Mouse (Mus musculus) testis, postnatal 10 days (tissue): ENCODE measurements around the gene Nat9.

Source experiments
- DNase-seq: peaks from one replicate; pipeline ENCODE4 v3.0.0; 2021; ENCODE audit warnings: low spot score

Nat9 gene

DNA sequence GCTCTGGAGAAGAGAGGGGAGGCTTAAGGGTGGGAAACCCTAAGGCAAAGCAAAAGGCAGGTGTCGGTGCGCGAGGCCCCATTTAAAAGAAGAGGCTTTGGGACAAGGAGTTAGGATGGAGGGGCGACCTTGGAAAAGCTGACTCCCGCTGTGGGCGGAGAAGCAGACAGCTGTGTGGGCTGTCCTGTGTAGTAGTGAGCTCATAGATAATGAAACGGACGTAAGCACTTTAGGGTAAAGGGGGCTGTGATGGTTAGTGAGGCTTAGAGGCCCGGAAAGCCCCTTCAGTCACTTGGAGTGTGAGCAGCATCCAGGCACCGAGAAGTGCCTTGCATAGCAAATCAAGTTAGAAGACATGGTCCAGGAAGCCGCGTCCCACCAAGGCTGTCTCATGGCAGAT is at the start of gene Nat9:
TSS of gene Nat9 (minus strand) at position 167 of the 400 bp plus-strand sequence.
- no peak for DNase-seq

DNA sequence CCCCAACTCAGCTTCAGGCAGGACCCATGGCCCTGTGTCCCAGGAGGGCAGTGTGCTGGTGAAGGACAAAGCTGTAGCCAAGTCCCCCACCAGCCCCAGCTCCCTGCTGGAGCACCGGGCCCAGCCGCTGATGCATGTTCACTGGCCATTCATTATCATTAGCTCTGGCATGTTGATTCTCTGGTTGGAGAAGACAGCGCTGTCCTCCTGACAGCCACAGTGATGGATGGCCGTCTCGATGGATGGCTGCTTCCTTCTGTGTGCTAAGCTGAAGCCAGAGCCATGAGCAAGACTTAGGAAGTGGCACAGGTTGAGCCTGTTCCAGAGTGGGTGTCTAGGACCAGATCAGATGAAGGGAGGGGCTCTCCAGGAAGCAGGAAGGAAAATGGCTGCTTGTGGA is 48.9 kb upstream of the Nat9 start:
- no peak for DNase-seq

DNA sequence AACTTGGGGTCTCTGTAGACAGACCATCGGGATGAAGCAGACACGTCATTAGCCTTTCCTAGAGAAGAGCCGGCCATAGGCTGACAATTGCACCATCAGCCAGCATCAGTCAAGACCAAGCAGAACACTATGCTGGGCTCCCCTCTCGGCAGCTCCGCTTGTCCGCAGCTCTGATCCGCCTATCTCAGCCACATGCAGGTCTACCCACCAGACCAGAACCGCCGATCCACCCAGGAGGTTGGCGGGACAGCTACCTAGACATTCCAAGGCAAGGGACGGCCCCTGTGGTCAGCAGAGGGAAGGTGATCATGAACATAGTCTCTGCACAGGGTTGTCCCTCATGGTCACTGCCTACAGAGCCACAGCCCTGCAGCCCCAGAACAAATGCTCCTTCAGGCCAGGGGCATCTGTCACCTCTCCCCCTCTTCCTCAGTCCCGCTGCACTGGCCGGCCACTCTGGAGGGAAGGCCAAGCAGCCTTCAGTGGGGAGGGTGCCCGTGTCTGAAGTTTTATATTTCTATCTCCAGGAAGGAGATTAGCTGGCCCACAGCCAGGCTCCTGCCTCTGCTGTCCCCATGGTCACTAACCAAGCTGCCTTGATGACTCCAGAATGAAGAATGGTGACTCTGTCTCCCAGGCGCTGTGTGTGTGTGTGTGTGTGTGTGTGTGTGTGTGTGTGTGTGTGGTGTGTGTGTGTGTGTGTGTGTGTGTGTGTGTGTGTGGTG is 46.8 kb upstream of the Nat9 start:
- peak; percentile 70 for DNase-seq

DNA sequence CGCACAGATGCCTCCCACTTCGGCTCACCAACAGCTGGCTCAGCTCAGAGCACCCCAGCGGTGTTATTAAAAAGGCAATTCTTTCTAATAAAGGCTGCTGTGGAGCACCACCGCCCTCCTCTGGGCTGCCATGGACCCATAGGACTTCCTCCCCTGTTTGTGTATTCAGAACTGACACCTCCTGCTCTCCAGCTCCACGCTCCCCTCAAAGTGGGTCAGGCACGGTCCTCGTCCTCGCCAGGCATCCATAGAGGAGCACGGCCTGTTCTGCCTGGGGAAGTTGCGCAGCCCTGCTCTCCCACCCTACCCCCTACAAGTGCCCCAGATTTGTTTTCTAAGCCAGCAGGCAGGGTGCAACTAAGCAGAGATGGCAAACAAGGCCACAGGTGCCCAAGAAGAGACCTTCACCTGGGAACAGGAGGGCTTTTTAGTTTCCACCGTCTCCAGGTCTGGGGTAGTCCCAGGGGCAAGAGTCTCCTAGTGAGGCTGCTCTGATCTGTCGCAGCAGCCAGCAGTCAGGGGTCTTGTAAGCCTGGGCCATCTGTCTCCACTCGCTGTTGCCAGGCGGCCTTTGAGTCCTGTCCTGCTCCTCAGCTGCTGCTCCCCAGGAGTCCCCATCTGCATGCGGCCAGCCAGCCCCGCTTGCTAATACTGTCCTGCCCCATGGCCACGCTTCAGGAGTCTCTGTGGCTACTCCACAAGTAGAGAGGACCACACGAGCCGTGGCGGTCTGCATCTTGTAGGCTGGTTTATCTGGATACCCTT is 46.0 kb upstream of the Nat9 start:
- no peak for DNase-seq

DNA sequence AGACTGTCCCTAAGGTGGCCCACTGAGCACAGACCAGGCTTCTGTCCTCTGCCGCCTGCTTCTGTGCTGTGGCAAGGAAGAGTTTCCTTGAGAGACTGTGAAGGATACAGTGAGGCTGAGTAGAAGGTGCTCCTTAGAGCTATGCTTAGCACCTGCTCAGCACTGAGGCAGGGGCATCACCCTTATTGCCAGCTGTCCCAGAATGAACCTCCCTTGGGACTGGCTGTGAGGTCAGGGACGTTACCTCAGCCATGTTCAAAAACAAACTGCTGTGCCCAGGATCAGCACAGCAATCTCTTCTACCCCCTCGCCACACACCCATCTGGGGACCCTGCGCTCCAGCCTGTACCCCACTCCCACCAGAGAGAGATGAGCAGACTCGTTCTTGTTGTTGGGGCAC is 45.2 kb upstream of the Nat9 start:
- DNase-seq = no peak

DNA sequence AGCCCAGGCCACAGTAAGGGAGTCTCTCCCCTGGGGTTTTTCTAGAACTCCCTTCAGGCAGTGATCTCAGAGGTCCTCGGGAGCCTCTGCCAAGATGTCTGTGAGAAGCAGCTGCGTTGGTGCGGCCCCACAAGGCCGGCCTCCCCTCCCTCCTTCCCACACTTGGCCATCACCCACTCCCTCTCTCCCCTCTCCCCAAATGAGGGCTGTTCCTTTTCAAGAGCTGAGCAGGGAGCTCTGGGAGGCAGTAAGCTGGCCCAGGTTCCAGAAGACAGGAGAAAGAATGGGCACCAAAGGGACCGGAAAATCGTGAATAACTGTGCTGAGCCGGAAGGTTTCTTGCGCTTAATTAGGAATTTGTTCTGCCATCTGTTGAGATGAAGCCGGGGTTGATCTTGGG is 44.3 kb upstream of the Nat9 start:
- no peak for DNase-seq

DNA sequence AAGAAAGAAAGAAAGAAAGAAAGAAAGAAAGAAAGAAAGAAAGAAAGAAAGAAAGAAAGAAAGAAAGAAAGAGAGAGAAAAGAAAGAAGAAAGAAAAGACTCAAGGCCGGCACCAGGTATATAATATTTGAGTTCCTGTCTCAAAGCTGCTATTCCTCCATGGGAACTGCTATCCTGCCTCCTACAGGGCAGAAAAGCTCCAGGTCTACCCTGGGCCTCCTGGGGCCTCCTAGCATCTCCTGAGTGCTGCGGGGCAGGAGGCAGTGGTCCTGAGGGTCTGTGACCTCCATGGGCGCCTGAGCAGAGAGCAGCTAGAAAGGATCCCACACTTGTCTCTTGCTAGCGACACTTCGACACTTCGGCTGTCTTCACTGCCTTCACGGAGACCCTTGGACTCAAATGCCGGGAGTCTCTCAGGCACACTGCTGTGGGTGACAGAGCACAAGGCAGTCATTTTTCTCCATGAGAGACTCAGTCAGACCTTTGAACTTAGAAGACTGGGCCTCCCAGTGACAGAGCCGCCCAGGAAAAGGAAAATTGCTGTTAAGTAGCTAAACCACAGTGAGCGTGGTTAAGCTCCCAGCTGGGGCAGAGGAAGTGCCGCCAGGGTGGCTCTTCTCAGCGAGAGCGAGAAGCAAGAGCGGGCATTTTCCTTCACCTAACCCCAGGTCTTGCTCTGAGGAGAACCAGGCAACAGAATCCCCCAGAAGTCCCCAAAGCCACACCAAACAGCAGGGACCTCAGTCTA is 43.7 kb upstream of the Nat9 start:
- DNase-seq = no peak

DNA sequence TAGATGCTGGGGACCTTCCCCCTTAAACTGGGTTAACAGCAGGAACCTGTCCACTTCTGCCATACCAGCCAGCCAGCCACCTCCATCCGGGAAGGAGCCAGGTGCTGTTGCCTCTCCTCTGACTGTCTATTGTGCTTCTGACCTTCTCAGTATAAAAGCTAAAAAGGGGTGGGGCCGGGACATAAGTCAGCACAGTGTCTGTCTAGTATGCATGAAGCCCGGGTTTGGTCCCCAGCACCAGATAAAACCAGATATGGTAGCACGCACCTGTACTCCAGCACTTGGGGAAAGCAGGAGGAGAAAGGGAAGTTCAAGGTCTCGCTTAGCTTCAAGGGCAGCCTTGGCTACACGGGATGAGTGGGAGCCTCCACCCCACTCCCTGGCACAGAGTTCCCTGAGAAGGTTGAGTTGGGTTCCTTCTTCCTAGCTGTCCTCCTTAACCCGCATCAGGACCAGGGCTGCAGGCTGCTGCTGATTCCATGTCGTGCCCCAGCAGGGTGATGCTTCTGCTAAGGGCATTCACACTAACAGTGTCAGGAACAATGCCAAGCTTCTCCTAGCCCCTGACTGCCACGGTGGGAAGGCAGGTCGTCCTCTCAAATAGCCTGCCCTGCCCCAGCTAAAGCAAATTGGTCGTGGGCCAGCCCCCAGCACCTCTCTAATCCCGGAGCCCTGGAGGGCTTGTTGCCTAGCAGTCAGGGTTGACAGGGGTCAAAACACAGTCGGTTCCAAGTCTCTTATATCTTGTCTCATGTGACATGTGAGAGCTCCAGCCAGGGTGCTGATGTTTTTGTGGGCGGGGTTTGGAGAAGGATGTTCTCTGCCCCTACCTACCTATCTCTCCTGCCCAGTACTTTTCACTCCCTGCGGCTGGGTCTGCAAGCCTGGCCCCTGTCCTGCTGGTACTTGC is 41.6 kb upstream of the Nat9 start:
- no peak for DNase-seq

DNA sequence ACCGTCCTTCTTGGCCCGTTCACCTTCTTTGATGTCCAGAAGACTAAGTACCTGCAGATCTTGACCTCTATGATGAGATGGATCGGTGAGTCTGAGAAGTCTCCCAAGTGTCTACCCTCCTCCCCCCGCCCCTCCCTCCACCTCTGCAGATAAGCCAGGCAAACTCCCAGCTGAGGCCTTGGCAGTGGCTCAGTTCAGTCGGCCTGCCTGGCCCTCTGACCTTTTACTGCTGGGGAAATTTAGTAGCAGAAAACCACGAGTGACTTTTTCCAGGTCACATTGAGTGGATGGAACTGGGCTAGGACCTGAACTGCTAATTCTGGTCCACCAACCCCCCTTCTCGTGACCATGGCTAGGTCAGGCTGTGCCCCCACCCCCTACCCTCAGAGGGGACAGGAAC is 40.8 kb upstream of the Nat9 start:
- no peak for DNase-seq

DNA sequence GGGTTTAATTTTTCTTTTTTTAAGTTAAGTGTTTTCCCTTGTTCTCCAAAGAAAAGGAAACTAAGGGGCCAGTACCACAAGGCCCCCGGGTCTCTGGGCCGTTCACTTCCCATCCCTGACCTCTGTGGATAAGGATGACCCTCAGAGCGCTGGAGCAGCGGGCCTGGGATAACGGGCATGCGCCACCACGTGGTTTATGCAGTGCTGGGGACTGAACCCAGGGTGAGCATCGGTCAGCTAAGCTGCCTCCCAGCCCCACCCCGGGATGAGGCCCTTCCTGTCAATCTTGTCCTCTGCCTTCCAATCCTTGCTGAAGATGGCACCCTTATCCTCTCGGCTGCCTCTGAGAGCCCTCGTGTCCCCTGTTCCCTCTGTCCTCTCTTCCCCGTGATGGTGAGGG is 40.0 kb upstream of the Nat9 start:
- DNase-seq = no peak

DNA sequence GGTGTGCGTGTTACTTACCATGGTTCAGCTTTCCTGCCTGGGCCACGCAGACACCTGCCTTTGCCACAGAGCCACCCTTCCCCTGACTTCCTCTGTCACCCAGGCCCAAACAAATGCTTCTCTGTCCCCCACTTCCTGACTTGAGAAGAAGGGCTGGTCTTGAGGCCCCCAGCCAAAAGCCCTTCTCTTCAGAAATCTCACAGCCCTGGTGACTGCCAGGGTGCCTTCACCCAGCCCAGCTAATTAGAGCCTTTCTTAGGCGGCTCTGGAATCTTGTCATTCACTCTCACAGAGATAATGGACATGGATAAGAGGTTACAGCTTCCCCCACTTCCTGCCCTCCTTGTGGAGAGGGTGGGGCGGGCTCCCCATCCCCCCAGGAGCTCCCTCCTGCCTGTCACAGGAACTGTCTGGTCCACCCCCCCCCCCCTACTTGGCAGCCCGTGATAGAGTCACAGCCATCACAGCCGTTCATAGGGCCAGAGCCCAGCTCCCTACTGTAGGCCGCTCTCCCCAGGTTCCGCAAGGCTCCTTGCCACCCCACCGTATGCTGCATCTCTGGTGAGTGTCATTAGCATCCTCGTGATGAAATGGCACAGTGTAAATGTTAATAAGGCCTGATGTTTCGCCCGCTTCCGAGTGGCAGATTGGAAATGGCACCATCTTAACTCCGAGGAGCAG is 39.3 kb upstream of the Nat9 start:
- DNase-seq = no peak

DNA sequence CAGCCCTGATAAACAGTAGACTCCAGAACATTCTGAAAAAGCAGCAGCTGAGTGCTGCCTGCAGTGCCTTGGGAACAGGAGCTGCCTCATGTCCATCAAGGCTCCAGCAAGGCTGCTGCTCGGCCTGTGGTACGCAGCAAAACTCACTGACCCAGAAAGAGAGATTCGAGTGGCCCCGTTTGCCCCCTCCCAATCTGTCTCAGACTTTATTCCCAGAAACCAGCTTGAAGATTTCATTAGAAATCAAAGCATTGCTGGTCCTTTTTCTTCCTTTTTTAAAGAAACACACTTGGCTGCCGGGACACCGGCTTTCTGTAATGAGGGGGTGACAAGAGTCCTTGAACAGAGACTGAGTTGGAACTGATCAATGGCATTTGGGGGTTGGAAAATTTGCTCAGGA is 37.6 kb upstream of the Nat9 start:
- no peak for DNase-seq

DNA sequence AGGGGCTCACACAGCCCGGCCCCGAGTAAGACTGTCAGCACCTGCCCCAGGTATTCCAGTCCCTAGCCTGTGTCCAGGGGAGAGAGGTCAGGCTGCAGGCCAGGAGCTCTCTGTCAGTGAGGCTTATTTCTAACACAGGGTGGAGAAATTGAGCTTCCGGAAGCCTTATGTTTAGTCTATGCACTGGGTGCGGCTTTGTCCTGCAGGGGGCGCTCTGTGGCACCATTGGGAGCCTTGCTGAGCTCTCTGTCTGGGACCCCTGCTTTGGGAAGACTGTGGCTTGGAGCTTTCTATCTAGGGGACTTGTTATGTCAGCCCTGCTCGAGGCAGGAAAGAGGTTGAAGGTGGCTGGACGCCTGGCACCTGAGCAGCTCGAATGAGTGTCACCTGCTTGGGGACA is 37.2 kb upstream of the Nat9 start:
- DNase-seq = peak; percentile 85

DNA sequence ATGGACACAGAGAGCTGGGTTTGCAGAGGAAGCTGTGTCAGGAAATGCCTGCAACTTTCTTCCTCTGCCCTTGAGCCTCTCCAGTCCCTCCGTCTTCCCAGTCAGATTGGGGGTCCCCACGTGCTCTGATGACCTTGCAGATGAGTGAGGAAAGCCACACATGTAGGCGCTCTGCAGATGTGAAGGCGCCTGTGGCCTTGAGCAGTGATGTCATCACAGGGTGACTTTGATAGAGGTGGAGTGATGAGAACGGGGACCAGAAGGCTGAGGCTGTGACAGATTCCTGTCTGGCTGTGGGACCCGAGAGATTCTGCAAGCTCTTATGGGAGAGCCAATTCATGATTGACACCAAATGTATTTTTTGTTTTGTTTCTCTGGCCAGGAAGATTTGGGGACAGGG is 36.2 kb upstream of the Nat9 start:
- no peak for DNase-seq

DNA sequence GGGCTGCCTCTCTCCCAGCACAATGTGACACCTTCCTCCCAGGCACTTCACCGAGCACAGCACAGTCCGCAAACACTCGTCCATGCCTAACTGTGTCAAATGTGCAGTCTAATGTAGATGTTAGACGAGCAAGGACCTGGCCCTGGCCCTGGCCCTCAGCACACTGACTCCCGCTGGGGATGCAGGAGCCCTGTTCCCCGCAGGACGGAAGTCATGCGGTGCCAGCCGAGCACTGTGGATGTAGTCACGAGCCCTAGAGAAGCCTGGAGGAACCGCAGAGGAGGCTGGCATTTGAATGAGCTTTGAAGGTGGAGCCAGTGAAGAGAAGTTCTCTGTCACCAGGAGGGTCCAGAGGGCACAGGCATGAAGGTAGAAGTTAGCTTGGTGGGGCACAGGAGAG is 35.8 kb upstream of the Nat9 start:
- DNase-seq = no peak

DNA sequence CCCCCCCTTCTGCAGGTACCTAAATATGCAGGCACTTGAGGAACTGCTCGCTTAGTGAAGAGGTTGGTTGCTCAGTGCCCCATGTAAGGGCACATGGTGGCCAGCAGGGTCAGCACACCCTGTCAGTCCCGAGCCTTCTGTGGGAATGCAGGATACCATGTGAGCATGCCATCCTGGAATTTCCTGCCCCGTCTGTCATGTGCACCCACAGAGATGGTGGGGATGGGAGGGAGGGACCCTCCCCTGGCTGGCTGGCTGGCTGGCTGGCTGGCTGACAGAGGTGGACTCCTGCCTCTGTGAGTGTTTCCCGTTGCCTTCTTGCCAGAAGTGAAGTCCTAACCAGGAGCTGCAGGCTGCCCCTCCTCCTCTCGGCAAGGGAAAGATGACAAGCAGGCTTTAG is 34.9 kb upstream of the Nat9 start:
- no peak for DNase-seq

DNA sequence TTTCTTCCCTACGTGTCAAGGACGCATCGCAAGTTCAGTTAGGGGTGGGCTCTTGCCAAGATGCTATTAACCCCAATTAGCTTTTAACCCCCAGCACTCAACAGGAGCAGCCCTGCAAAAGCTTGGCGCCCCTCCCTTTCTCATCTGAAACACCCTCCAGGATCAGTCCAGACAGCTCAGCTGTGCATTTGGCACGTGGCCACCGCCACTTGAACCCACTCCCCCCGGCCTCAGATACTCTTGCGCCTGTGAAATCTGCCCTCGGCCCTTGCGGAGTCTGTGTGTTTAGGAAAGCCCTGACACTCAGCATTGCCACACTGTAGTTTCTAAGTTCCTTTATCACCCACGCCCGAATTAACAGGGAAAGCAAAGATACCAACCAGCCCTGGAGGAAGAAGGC is 34.4 kb upstream of the Nat9 start:
- DNase-seq = no peak

DNA sequence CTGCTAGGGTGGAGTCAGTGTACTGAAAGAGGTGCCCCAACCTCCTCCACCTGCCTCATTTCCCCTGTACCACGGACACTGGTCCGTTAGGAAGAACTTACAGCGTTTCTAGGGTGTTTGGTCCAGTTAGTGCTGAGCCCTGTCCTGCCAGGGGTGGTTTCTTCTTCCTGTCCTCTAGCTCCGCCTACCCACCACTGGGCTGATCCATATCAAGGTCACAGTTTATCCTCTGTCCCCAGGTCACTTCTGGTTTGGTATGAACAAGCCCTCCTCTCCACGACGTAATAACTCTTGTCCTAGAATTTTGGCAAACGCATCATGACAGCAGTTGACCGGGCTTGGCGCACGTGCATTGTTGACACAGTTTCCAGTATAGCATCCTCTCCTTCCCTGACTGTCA is 32.0 kb upstream of the Nat9 start:
- no peak for DNase-seq

DNA sequence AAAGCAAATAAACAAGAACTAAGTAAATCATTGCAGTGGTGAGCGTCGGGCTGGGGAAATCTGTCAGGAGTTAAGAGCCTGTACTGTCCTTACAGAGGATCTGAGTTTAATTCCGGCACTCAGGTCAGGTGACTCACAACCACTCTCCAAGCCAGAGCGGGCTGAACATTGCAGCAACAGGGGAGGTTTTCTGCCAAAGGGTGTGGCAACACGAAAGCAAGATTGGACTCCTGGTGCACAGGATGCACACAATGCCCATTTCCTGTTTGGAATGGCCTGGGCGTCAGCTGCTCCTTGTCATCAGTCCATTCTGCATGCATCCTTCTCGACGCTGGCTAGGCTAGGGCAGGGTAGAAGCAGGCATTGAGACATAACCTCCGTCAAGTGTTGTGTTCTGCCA is 31.6 kb upstream of the Nat9 start:
- no peak for DNase-seq

DNA sequence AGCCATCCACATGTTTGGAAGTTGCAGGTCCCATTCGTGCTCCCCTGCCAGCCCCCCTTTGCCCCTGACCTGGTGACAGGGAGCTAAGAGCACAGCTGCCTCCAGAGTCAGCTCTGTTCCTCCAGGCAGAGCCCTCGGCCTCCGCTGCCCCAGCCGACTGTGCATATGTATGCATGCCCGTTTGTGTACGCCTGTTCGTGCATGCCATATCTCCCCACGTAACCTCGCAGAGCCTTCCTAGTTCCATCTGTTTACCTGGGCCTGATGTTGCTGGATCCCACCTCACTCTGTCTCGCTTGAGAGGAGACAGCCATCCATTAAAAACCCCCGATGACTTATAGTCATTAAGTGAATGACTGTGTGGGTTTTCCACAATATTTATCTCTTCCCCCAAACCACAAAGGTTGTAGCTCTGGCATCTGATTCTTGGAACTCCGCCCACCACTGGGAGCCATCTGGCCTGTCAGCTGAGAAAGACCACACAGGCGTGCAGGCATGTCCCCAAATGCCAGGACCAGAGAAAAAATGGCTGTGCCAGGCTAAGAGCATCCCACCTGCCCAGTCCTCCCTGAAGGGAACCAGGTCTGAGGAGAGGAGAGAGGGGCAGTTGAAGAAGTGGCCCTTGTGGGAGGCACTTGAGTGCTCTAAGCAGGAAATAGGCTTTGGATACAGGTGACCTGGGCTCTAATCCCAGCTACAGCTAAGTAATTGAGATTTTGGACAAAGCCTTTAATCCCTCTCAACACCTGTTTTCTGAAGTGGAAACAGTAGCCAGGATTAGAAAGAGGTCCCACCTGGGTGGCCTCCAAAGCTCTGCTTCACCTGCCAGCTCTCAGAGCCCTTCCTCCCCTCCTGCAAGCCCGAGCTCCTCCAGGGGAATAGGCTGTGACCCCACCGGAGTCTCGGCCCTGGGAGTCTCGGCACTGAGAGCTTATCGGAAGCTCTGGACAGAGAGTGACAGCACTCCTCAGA is 30.1 kb upstream of the Nat9 start:
- DNase-seq = no peak
